Mouse (Mus musculus) spleen, postnatal 14 days (tissue): Measurements from ENCODE around the gene Icosl.
"Not testable (repeated sequence)": the region's sequence is repeated elsewhere in the genome, so short reads cannot be mapped to it uniquely, and the experiment has no call there.

Experiments
- DNase-seq, 2 experiments: peaks; one replicate each; pipeline ENCODE4 v3.0.0; 2021 to 2022; ENCODE audit warnings: low spot score in 2 of 2

Gene Icosl

GRCm38 (mm10) chr10:78114521-78115092, 45.5 kb downstream of the Icosl start:
- no peak for DNase-seq

- DNase-seq, result no peak
Observed at GRCm38 (mm10) chr10:78115153-78115552, 46.1 kb downstream of the Icosl start.

- no peak for DNase-seq
Observed at GRCm38 (mm10) chr10:78119422-78119821, 50.3 kb downstream of the Icosl start.

DNA sequence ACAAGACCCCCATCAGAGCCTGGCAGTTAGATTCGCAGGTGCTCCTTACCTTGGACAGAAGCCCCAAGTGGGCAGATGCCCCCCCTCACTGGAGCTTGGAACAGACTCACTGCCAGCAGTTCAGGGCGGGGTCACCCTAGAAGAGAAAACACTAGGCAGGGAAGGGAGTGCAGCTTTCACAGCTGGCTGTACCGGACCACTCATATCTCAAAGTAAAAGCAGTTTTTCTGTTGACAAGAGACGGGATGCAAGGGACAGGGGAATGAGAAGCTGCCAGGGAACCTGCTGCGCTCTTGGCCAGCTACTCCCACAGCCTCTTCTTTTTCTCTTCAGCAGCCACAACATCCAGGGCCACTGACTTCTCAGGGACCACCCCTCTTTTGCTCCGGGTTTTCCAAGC, 55.0 kb downstream of the Icosl start:
- not testable (repeated sequence) for DNase-seq

- not testable (repeated sequence) for DNase-seq
Observed at GRCm38 (mm10) chr10:78125061-78125460, 56.0 kb downstream of the Icosl start.

GRCm38 (mm10) chr10:78126311-78126710, 57.2 kb downstream of the Icosl start:
- no peak for DNase-seq

- no peak for DNase-seq
Observed at GRCm38 (mm10) chr10:78127046-78127870, 58.2 kb downstream of the Icosl start.

- no peak for DNase-seq
Observed at GRCm38 (mm10) chr10:78127931-78128330, 58.8 kb downstream of the Icosl start.

- no peak for DNase-seq
Observed at GRCm38 (mm10) chr10:78128647-78129046, 59.5 kb downstream of the Icosl start.

GRCm38 (mm10) chr10:78129423-78129822, 60.3 kb downstream of the Icosl start:
- DNase-seq, result no peak

- no peak for DNase-seq
Observed at GRCm38 (mm10) chr10:78129998-78130397, 60.9 kb downstream of the Icosl start.
